Mouse (Mus musculus) stomach, embryonic 14.5 days (tissue): ENCODE data around the gene Trpm5. TPM values are rescaled to one million over a fixed set of nuclear protein-coding genes. Genes with fewer than 3 reads are reported as not detected.

ENCODE experiments used
- ATAC-seq: fragments of 200-750 bp; cut with Nextera tagmentation; 2 replicates; pipeline ENCODE4 v1.8.0; 2017; ENCODE audit warnings: low read depth, moderate TSS enrichment; ENCODE audit not compliant: insufficient number of reproducible peaks, insufficient read depth, low FRiP score
- H3K27ac ChIP-seq: fragments of 300-500 bp; sonication (generic); 2 replicates; pipeline ENCODE4 v1.5.1; 2014; ENCODE audit warnings: mild to moderate bottlenecking, low read length, moderate library complexity, mixed read lengths
- H3K27me3 ChIP-seq: fragments of 300-500 bp; sonication (generic); 2 replicates; pipeline ENCODE4 v1.6.1; 2014; ENCODE audit warnings: low read length, control low read depth, mixed read lengths; ENCODE audit not compliant: control insufficient read depth, insufficient read depth
- H3K36me3 ChIP-seq: fragments of 300-500 bp; sonication (generic); 2 replicates; pipeline ENCODE4 v1.6.1; 2014; ENCODE audit warnings: mild to moderate bottlenecking, control low read depth, low read length, moderate library complexity, mixed read lengths; ENCODE audit not compliant: control insufficient read depth, insufficient read depth
- H3K4me1 ChIP-seq: fragments of 300-500 bp; sonication (generic); 2 replicates; pipeline ENCODE4 v1.6.1; 2014; ENCODE audit warnings: low read length, control low read depth, mixed read lengths; ENCODE audit not compliant: control insufficient read depth, insufficient read depth
- H3K4me2 ChIP-seq: fragments of 300-500 bp; sonication (generic); replicated peaks from 2 replicates; pipeline ENCODE4 v1.6.1; 2014; ENCODE audit warnings: low read depth, low read length, control low read depth
- H3K4me3 ChIP-seq: fragments of 300-500 bp; sonication (generic); 2 replicates; pipeline ENCODE4 v1.5.1; 2014; ENCODE audit warnings: low read depth, low read length, control low read depth
- H3K9ac ChIP-seq: fragments of 300-500 bp; sonication (generic); replicated peaks from 2 replicates; pipeline ENCODE4 v1.6.1; 2014; ENCODE audit warnings: low read depth, mild to moderate bottlenecking, control low read depth, low read length, moderate library complexity, mixed read lengths
- H3K9me3 ChIP-seq: fragments of 300-500 bp; sonication (generic); 2 replicates; pipeline ENCODE4 v1.6.1; 2016; ENCODE audit warnings: low read depth, low read length, control low read depth; ENCODE audit not compliant: control insufficient read depth
- WGBS: fragments of 180-500 bp; shearing (Covaris S2); extraction: QIAGEN DNeasy Blood & Tissue Kit; methylation state at CpG from one replicate; pipeline ENCODE4 v1.1.7; 2014; 5-methylcytosine and 5-hydroxymethylcytosine counted together
- polyA plus RNA-seq: library from polyadenylated mRNA; unstranded; fragments of >200 nt; fragmentation: Nextera tagmentation; extraction: Ambion mirVana; gene quantifications from 2 replicates; pipeline ENCODE4 v1.2.1, GENCODE M21; 2014

Gene Trpm5
- 22.5 and 27.0 TPM in 2 replicates for polyA plus RNA-seq

GRCm38 (mm10) chr7:143094592-143095553 lies at the start of gene Trpm5:
Gene Trpm5, minus strand, starts transcription at chr7:143094642.
- peak; percentile 56; the same call in 1 of the 2 replicates for ATAC-seq
- H3K9me3 ChIP-seq, result no peaks in the 10 kb centered on the region
- H3K27me3 ChIP-seq, result no peaks in the 10 kb centered on the region
- no peaks in the 10 kb centered on the region for H3K4me1 ChIP-seq
- no peak within 1 kb of the TSS; the same call in 1 of the 2 replicates for H3K9ac ChIP-seq
- WGBS, result 41% methylated on average over 10 of the region's 10 CpGs
- H3K27ac ChIP-seq, result no peak within 1 kb of the TSS
- no peak within 1 kb of the TSS for H3K4me3 ChIP-seq
- no peaks in the 10 kb centered on the region for H3K36me3 ChIP-seq
- no peak within 1 kb of the TSS for H3K4me2 ChIP-seq

- 0 out of 2 replicates have a peak, but pooled peaks cover 7% of the 10 kb centered on the region for H3K4me1 ChIP-seq
- no peaks in the 10 kb centered on the region for H3K27me3 ChIP-seq
- no peak overlapping the region for H3K9ac ChIP-seq
- no peak overlapping the region for H3K4me2 ChIP-seq
- H3K9me3 ChIP-seq, result no peaks in the 10 kb centered on the region
- no peak overlapping the region for H3K4me3 ChIP-seq
- H3K36me3 ChIP-seq, result no peaks in the 10 kb centered on the region
- H3K27ac ChIP-seq, result no peak overlapping the region
- no peak for ATAC-seq
- 81% methylated on average over 2 of the region's 2 CpGs for WGBS
Measured at GRCm38 (mm10) chr7:143142680-143143079, 48.2 kb upstream of the Trpm5 start.

- no peak for ATAC-seq
- H3K9me3 ChIP-seq, result no peaks in the 10 kb centered on the region
- no peak overlapping the region for H3K4me2 ChIP-seq
- H3K27me3 ChIP-seq, result no peaks in the 10 kb centered on the region
- H3K9ac ChIP-seq, result no peak overlapping the region
- WGBS, result 81% methylated on average over 4 of the region's 4 CpGs
- no peak overlapping the region for H3K4me3 ChIP-seq
- no peaks in the 10 kb centered on the region for H3K4me1 ChIP-seq
- no peaks in the 10 kb centered on the region for H3K36me3 ChIP-seq
- no peak overlapping the region for H3K27ac ChIP-seq
Measured at GRCm38 (mm10) chr7:143139932-143140331, 45.5 kb upstream of the Trpm5 start.

GRCm38 (mm10) chr7:143138789-143139188 lies 44.3 kb upstream of the Trpm5 start:
- Histone ChIP-seq H3K9ac (no peak overlapping the region), H3K4me2 (no peak overlapping the region), H3K36me3 (no peaks in the 10 kb centered on the region), H3K27me3 (no peaks in the 10 kb centered on the region), H3K4me1 (no peaks in the 10 kb centered on the region), H3K9me3 (no peaks in the 10 kb centered on the region), H3K4me3 (no peak overlapping the region), H3K27ac (no peak overlapping the region)
- no peak; the same call in 1 of the 2 replicates for ATAC-seq
- 63% methylated on average over 1 of the region's 1 CpGs for WGBS

GRCm38 (mm10) chr7:143136561-143136960 lies 42.1 kb upstream of the Trpm5 start:
- Histone ChIP-seq H3K4me1 (no peaks in the 10 kb centered on the region), H3K9me3 (no peaks in the 10 kb centered on the region), H3K36me3 (no peaks in the 10 kb centered on the region), H3K9ac (no peak overlapping the region), H3K27me3 (no peaks in the 10 kb centered on the region), H3K27ac (no peak overlapping the region), H3K4me2 (no peak overlapping the region), H3K4me3 (no peak overlapping the region)
- 57% methylated on average over 5 of the region's 5 CpGs for WGBS
- ATAC-seq, result no peak

GRCm38 (mm10) chr7:143136125-143136524 lies 41.7 kb upstream of the Trpm5 start:
- 47% methylated on average over 2 of the region's 2 CpGs for WGBS
- no peaks in the 10 kb centered on the region for H3K36me3 ChIP-seq
- no peaks in the 10 kb centered on the region for H3K9me3 ChIP-seq
- H3K4me3 ChIP-seq, result no peak overlapping the region
- H3K4me2 ChIP-seq, result no peak overlapping the region
- no peak overlapping the region for H3K9ac ChIP-seq
- H3K27me3 ChIP-seq, result no peaks in the 10 kb centered on the region
- H3K4me1 ChIP-seq, result no peaks in the 10 kb centered on the region
- no peak for ATAC-seq
- H3K27ac ChIP-seq, result no peak overlapping the region

- H3K27ac ChIP-seq, result no peak overlapping the region
- H3K36me3 ChIP-seq, result no peaks in the 10 kb centered on the region
- H3K4me1 ChIP-seq, result no peaks in the 10 kb centered on the region
- WGBS, result 80% methylated on average over 5 of the region's 5 CpGs
- no peaks in the 10 kb centered on the region for H3K9me3 ChIP-seq
- H3K9ac ChIP-seq, result no peak overlapping the region
- no peak overlapping the region for H3K4me3 ChIP-seq
- ATAC-seq, result no peak
- no peaks in the 10 kb centered on the region for H3K27me3 ChIP-seq
- H3K4me2 ChIP-seq, result no peak overlapping the region
Measured at GRCm38 (mm10) chr7:143132815-143133214, 38.4 kb upstream of the Trpm5 start.

- Histone ChIP-seq H3K4me1 (peaks cover 19% of the 10 kb centered on the region), H3K36me3 (no peaks in the 10 kb centered on the region), H3K4me3 (no peak overlapping the region), H3K27me3 (no peaks in the 10 kb centered on the region), H3K9me3 (no peaks in the 10 kb centered on the region), H3K9ac (no peak overlapping the region), H3K4me2 (no peak overlapping the region), H3K27ac (no peak overlapping the region)
- WGBS, result 49% methylated on average over 3 of the region's 3 CpGs
- ATAC-seq, result no peak
Measured at GRCm38 (mm10) chr7:143124902-143125301, 30.5 kb upstream of the Trpm5 start.
